Mouse (Mus musculus) heart, embryonic 11.5 days (tissue): ENCODE measurements around the gene Pip5kl1. TPM values are rescaled to one million over a fixed set of nuclear protein-coding genes. Genes with fewer than 3 reads are reported as not detected.

Source experiments
- ATAC-seq: fragments of 200-750 bp; cut with Nextera tagmentation; replicated peaks from 2 replicates; pipeline ENCODE4 v1.8.0; 2017; ENCODE audit warnings: moderate library complexity; ENCODE audit not compliant: insufficient number of reproducible peaks, low FRiP score, low TSS enrichment
- H3K27ac ChIP-seq: fragments of 300-500 bp; sonication (generic); 2 replicates; pipeline ENCODE4 v1.5.1; 2014; ENCODE audit warnings: mild to moderate bottlenecking, low read depth, low read length
- H3K27me3 ChIP-seq: fragments of 300-500 bp; sonication (generic); 2 replicates; pipeline ENCODE4 v1.6.1; 2014; ENCODE audit warnings: mild to moderate bottlenecking, low read length, mixed read lengths; ENCODE audit not compliant: control insufficient read depth, insufficient read depth
- H3K36me3 ChIP-seq: fragments of 300-500 bp; sonication (generic); 2 replicates; pipeline ENCODE4 v1.6.1; 2014; ENCODE audit warnings: mild to moderate bottlenecking, low read length, moderate library complexity, mixed read lengths; ENCODE audit not compliant: control insufficient read depth, insufficient read depth
- H3K4me1 ChIP-seq: fragments of 300-500 bp; sonication (generic); 2 replicates; pipeline ENCODE4 v1.6.1; 2014; ENCODE audit warnings: low read length; ENCODE audit not compliant: control insufficient read depth, insufficient read depth
- H3K4me2 ChIP-seq: fragments of 300-500 bp; sonication (generic); 2 replicates; pipeline ENCODE4 v1.6.1; 2014; ENCODE audit warnings: mild to moderate bottlenecking, moderate library complexity
- H3K4me3 ChIP-seq: fragments of 300-500 bp; sonication (generic); 2 replicates; pipeline ENCODE4 v1.5.1; 2014; ENCODE audit warnings: low read depth, low read length
- H3K9ac ChIP-seq: fragments of 300-500 bp; sonication (generic); 2 replicates; pipeline ENCODE4 v1.6.1; 2014; ENCODE audit warnings: mild to moderate bottlenecking, low read depth, low read length, moderate library complexity
- H3K9me3 ChIP-seq: fragments of 300-500 bp; sonication (generic); replicated peaks from 2 replicates; pipeline ENCODE4 v1.6.1; 2016; ENCODE audit warnings: low read length; ENCODE audit not compliant: control insufficient read depth
- WGBS: fragments of 180-500 bp; shearing (Covaris S2); extraction: QIAGEN DNeasy Blood & Tissue Kit; methylation state at CpG from one replicate; pipeline ENCODE4 v1.1.7; 2014; ENCODE audit not compliant: insufficient replicate concordance; 5-methylcytosine and 5-hydroxymethylcytosine counted together
- polyA plus RNA-seq: library from polyadenylated mRNA; unstranded; fragments of >200 nt; fragmentation: Nextera tagmentation; extraction: Ambion mirVana; gene quantifications from 2 replicates; pipeline ENCODE4 v1.2.1, GENCODE M21; 2014

Gene Pip5kl1
- polyA plus RNA-seq, 1 experiment from 2014 or later = 0.31 TPM

DNA sequence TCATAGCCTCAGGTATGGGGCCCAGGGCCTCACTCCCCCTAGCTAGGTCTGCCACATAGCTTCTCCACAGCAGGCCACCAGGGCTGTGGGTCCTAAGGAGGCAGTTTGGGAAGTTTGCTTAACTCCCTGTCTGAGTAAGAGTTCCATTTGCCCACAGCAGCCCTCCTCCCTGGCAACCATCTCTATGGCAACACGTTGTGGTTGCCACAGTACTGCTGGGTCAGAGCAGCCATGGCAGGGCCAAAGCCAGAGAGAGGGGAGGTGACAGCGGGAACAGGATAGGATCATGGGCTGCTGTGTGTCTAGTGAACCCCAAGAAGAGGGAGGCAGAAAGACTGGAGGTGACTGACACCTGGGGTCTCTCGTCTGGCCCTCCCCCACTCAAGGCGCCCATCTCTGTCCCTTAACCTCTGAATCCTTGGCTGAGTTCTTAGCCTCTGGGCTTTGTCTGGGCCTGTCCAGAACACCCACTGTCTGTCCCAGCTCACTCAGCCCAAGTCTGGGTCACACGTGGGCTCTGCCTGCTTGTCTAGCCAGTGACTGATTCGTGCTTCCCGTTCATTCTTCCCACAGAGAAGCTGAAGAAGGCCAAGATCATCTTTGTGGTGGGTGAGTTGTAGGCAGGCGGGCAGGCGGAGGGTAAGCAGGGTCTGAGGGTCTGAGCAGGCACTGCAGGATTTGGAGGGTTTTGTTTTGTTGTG, 54.8 kb downstream of the Pip5kl1 start:
- Histone ChIP-seq H3K4me3 (peak overlapping the region; percentile 8; the same call in 1 of the 2 replicates), H3K27me3 (no peaks in the 10 kb centered on the region), H3K36me3 (0 out of 2 replicates have a peak, but pooled peaks cover 4% of the 10 kb centered on the region), H3K9ac (peak overlapping the region; percentile 53; the same call in 1 of the 2 replicates), H3K4me2 (peak overlapping the region; percentile 74), H3K9me3 (no peaks in the 10 kb centered on the region), H3K4me1 (peaks cover 57% of the 10 kb centered on the region), H3K27ac (peak overlapping the region; percentile 51; the same call in 1 of the 2 replicates)
- WGBS = 48% methylated on average over 9 of the region's 9 CpGs
- no peak for ATAC-seq

DNA sequence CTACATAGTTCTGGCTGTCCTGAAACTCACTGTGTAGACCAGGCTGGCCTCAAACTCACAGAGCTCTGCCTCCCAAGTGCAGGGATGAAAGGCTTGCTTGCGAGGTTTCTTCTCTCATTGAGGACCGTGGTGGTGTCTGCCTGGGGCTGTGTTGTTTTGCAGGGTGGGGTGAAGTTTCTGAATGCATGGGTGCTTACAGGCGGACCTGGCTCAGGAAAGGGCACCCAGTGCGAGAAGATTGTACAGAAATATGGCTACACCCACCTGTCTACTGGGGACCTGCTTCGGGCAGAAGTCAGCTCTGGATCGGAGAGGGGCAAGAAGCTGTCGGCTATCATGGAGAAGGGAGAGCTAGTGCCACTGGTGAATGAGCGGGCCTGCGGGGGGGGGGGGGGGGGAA, 55.4 kb downstream of the Pip5kl1 start:
- no peak overlapping the region for H3K4me2 ChIP-seq
- no peak overlapping the region for H3K9ac ChIP-seq
- 0 out of 2 replicates have a peak, but pooled peaks cover 4% of the 10 kb centered on the region for H3K36me3 ChIP-seq
- no peaks in the 10 kb centered on the region for H3K9me3 ChIP-seq
- H3K4me3 ChIP-seq = no peak overlapping the region
- ATAC-seq = no peak
- peaks cover 51% of the 10 kb centered on the region for H3K4me1 ChIP-seq
- WGBS = 79% methylated on average over 8 of the region's 9 CpGs
- H3K27me3 ChIP-seq = no peaks in the 10 kb centered on the region
- H3K27ac ChIP-seq = 0 out of 2 replicates have a peak overlapping the region, but pooled peaks have one; percentile 10

- H3K27ac ChIP-seq = no peak overlapping the region
- 0 out of 2 replicates have a peak, but pooled peaks cover 4% of the 10 kb centered on the region for H3K36me3 ChIP-seq
- 83% methylated on average over 10 of the region's 10 CpGs for WGBS
- no peaks in the 10 kb centered on the region for H3K9me3 ChIP-seq
- H3K4me3 ChIP-seq = no peak overlapping the region
- peaks cover 41% of the 10 kb centered on the region for H3K4me1 ChIP-seq
- no peak overlapping the region for H3K4me2 ChIP-seq
- H3K9ac ChIP-seq = no peak overlapping the region
- no peaks in the 10 kb centered on the region for H3K27me3 ChIP-seq
- ATAC-seq = no peak
These were observed 56.4 kb downstream of the Pip5kl1 start for GRCm38 (mm10) chr2:32631046-32631445.

DNA sequence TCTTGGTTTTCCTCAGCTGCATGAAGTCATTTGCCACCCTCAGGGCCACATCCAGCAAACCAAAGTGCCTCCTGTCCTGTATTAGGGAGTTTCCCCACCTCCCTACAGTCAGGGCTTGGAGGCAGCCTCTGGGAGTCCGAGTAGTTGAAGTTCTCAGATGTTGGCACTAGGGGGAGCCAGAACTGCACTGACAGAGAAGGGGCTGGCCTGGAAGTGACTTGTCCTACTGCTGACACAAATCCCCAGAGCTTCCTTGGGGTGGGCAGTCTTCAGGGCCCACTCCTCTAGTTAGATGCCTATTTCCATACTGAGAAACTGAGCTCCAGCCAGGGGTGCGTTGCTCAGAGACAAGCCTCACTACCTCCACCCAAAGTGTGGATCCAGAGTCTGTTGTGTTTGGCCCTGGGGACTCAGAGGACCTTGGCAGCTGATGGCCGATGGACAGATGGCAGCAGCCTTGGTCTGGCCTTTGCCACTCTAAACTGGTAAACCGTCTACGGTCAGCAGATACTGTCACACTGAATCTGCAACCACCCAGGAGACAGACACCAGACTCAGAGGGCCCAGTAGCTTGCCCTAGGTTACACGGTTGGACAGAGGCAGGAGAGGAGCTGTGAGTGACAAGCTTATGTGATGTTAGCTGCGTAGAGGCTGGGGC, 57.3 kb downstream of the Pip5kl1 start:
- H3K27ac ChIP-seq = peak overlapping the region; percentile 32
- no peaks in the 10 kb centered on the region for H3K9me3 ChIP-seq
- 42% methylated on average over 7 of the region's 7 CpGs for WGBS
- peaks cover 35% of the 10 kb centered on the region for H3K4me1 ChIP-seq
- H3K4me2 ChIP-seq = no peak overlapping the region
- no peak overlapping the region for H3K4me3 ChIP-seq
- 0 out of 2 replicates have a peak, but pooled peaks cover 4% of the 10 kb centered on the region for H3K36me3 ChIP-seq
- ATAC-seq = 0 out of 2 replicates have a peak, but pooled peaks have one; percentile 18
- no peak overlapping the region for H3K9ac ChIP-seq
- H3K27me3 ChIP-seq = no peaks in the 10 kb centered on the region

Other genes starting within 250 kb of the Pip5kl1 start
- 32.1 and 35.8 TPM in 2 replicates for gene Ciz1, start 222.5 kb upstream of the Pip5kl1 start, polyA plus RNA-seq
- gene Dnm1, start 221.5 kb upstream of the Pip5kl1 start, polyA plus RNA-seq = 10.1 and 11.6 TPM in 2 replicates
- 50.1 and 51.3 TPM in 2 replicates for gene 1110008P14Rik, start 192.9 kb upstream of the Pip5kl1 start, polyA plus RNA-seq
- 1.1 TPM in 1 of 2 replicates, not detected in the other for gene Lcn2, start 186.5 kb upstream of the Pip5kl1 start, polyA plus RNA-seq
- gene Ptges2, start 178.9 kb upstream of the Pip5kl1 start, polyA plus RNA-seq = 32.7 and 38.2 TPM in 2 replicates
- 5.1 and 5.3 TPM in 2 replicates for gene Naif1, start 124.3 kb upstream of the Pip5kl1 start, polyA plus RNA-seq
- gene Slc25a25, start 123.4 kb upstream of the Pip5kl1 start, polyA plus RNA-seq = 7.9 and 8.5 TPM in 2 replicates
- gene Fam102a, start 39.5 kb upstream of the Pip5kl1 start, polyA plus RNA-seq = 5.2 and 5.3 TPM in 2 replicates
- 81.7 and 85.3 TPM in 2 replicates for gene Dpm2, start 3.9 kb upstream of the Pip5kl1 start, polyA plus RNA-seq
- 0.17 TPM in 1 of 2 replicates, not detected in the other for gene 9430097D07Rik, start 887 bp downstream of the Pip5kl1 start, polyA plus RNA-seq
- gene St6galnac4, start 12.3 kb downstream of the Pip5kl1 start, polyA plus RNA-seq = 32.9 and 40.9 TPM in 2 replicates
- gene St6galnac6, start 24.9 kb downstream of the Pip5kl1 start, polyA plus RNA-seq = 8.3 and 9.3 TPM in 2 replicates
- gene Ak1, start 47.0 kb downstream of the Pip5kl1 start, polyA plus RNA-seq = 212 and 221 TPM in 2 replicates
- 113 and 127 TPM in 2 replicates for gene Eng, start 71.8 kb downstream of the Pip5kl1 start, polyA plus RNA-seq
- gene Fpgs, start 129.3 kb downstream of the Pip5kl1 start, polyA plus RNA-seq = 14.5 and 15.3 TPM in 2 replicates
- gene Cdk9, start 138.3 kb downstream of the Pip5kl1 start, polyA plus RNA-seq = 53.8 and 61.2 TPM in 2 replicates
- 26.4 and 29.1 TPM in 2 replicates for gene Sh2d3c, start 146.3 kb downstream of the Pip5kl1 start, polyA plus RNA-seq
- 0.32 and 0.46 TPM in 2 replicates for gene 6330409D20Rik, start 166.2 kb downstream of the Pip5kl1 start, polyA plus RNA-seq
- gene Tor2a, start 182.4 kb downstream of the Pip5kl1 start, polyA plus RNA-seq = 39.8 and 46.6 TPM in 2 replicates
- gene Ttc16, start 200.8 kb downstream of the Pip5kl1 start, polyA plus RNA-seq = 0.08 and 0.27 TPM in 2 replicates
- 3.7 and 5.7 TPM in 2 replicates for gene Ptrh1, start 201.0 kb downstream of the Pip5kl1 start, polyA plus RNA-seq
- gene Cfap157, start 209.6 kb downstream of the Pip5kl1 start, polyA plus RNA-seq = 0.57 and 0.84 TPM in 2 replicates